Mouse (Mus musculus): ENCODE results near the gene Car5a.

Gene Car5a

DNA sequence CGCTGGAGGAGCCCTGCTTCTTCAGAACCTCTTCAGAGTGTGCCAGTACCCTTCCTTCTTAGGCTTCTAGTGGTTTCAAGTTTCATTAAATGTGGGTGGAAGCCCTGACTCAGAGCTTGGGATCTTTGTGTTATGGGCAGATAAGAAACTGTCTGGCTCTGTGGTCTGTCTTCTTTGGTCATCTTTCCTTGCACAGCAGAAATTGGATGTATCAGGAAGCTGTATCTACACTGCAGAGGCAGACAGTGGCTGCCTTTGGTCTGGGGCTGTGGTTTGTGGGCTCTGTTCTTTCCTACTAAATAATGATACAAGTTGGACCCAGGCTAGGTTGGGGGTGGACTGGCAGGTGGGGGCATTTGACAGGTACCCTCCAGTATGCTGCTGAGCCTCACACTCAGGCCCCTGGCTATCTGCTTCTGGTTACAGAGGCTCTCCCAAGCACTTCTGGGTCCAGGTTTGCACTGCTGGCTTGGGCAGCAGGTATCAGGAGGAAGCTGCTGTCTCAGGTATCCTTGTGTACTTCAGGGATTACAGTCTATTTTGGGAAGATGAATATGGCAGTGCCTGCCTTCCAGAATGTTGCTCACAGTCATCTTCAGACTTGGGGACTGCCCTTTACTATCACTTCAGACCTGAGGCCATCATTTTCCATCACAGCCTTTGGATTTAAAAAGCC lies 11.3 kb upstream of the Car5a start:
- no peak for DNase-seq (ENCODE audit: low read depth in 1 of 2, low spot score in 2 of 2)

DNA sequence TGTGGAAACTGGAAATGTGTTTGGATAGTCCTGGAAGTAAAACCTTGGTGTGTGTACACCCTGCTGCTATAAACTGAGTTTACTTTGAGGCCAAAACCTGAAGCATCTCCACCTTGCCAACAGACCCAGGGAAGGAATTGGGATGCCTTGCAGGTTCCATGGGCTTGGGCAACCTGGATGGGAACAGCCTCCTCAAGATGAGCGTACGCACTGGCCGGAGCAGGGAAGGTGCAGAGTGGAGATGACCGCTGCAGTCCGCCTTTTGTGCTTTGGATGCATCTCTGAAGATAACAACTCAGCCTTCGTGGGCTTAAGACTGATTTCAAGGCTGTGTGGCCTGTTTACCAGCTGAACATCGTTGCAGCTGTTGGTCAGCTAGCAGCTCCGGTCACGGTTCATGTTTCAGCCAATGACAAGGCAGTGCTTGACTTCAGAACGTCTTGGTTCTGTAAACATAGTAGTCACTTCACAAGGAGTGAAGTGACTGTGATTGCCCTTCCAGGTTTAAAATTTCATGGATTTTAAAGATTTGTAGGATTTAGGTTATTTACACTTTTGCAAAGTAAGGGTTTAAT lies 10.4 kb upstream of the Car5a start:
- DNase-seq (ENCODE audit: low read depth in 1 of 2, low spot score in 2 of 2), result no peak

- no peak for DNase-seq (ENCODE audit: low read depth in 1 of 2, low spot score in 2 of 2)
These were observed 9.3 kb upstream of the Car5a start for GRCm38 (mm10) chr8:121953821-121954545.

DNA sequence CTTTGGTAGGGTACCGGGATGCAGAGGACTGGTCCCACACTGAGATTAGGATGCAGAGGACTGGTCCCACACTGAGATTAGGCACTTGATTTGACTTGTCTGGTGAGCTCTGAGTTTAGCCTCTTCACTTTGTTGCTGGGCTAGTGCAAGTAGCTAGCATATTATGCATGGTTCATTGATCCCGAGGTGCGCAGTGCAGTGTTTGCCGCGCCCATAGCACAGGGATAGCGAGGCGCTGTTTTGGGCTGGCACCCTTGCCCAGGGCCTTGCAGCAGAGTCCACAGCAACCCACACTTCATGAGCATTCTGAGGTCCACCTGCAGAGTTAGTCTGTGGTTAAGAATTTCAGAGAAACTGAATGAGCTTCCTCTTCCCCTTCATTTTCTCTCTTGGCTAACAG lies 8.1 kb upstream of the Car5a start:
- DNase-seq (ENCODE audit: low read depth in 1 of 2, low spot score in 2 of 2), result no peak

- DNase-seq (ENCODE audit: low read depth in 1 of 2, low spot score in 2 of 2), result no peak
These were observed 7.4 kb upstream of the Car5a start for GRCm38 (mm10) chr8:121952122-121952521.

- DNase-seq (ENCODE audit: low read depth in 1 of 2, low spot score in 2 of 2), result no peak
These were observed 6.9 kb upstream of the Car5a start for GRCm38 (mm10) chr8:121951656-121952009.

GRCm38 (mm10) chr8:121950749-121951655 lies 6.3 kb upstream of the Car5a start:
- DNase-seq (ENCODE audit: low read depth in 1 of 2, low spot score in 2 of 2), result peak; percentile 39

- DNase-seq (ENCODE audit: low read depth in 1 of 2, low spot score in 2 of 2), result peak; percentile 98
These were observed 5.4 kb upstream of the Car5a start for GRCm38 (mm10) chr8:121949941-121950748.

DNA sequence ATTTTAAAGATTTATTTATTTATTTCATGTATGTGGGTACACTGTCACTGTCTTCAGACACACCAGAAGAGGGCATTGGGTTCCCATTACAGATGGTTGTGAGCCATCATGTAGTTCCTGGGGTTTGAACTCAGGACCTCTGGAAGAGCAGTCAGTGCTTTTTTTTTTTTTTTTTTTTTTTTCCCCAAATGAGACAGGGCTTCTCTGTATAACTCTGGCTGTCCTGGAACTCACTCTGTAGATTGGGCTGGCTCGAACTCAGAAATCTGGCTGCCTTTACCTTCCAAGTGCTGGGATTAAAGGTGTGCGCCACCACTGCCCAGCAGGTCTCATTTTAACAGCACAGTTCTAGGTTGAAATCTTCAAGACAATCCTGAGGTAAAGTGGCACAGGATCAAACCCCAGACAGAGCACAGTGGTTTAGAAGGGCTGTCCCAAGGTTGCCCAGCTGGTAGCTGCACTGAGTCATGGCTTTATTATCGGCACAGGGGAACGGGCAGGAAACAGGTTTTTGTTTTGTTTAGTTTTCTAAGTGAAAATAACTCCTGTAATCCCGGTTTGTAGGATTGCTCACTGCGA lies 4.6 kb upstream of the Car5a start, which contains the start of gene Banp:
Gene Banp, plus strand, starts transcription at position 529 of the 579 bp plus-strand sequence.
- no peak for DNase-seq (ENCODE audit: low read depth in 1 of 2, low spot score in 2 of 2)

DNA sequence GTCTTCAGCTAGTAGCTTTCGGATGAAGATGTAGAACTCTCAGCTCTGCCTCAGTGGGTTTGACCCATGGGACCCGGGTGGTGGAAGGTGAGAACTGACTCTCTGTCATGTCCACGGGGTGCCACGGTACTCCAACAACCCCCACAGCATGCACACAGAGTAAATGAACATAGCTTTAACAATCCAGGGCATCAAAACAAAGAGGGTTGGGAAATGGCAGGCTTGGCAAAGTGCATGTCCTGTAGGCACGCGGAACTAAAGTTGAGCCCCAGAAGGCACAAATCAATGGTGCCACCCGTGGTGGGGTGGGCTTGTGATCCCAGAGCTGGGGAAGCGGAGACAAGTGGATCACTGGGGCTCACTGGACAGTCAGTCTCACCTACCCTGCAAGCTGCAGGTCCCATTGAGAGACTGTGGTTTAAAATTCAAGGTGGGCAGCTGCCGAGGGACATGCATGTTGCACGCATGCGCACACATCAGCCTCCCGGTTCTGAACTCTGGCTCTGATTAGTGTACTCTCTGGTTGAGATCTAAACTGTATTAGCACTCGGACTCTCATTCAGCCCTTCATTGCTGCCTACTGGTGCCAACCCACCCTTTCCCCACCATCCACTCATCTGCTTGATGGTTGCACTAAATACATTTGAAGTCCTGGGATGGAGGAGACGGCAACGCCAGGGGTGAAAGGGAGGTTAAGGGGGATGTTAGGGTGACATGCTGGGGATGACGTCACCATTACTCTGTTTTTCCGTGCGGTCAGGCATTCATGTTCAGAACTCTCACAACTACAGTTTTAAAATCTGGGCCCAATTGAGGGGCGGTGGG lies 3.8 kb upstream of the Car5a start:
- no peak for DNase-seq (ENCODE audit: low read depth in 1 of 2, low spot score in 2 of 2)

GRCm38 (mm10) chr8:121947753-121948141 lies 3.0 kb upstream of the Car5a start:
- DNase-seq (ENCODE audit: low read depth in 1 of 2, low spot score in 2 of 2), result peak; percentile 48 to 64

GRCm38 (mm10) chr8:121947047-121947752 lies 2.5 kb upstream of the Car5a start:
- DNase-seq (ENCODE audit: low read depth in 1 of 2, low spot score in 2 of 2), result no peak

- no peak for DNase-seq (ENCODE audit: low read depth in 1 of 2, low spot score in 2 of 2)
These were observed 1.6 kb upstream of the Car5a start for GRCm38 (mm10) chr8:121946351-121946750.

- DNase-seq (ENCODE audit: low read depth in 1 of 2, low spot score in 2 of 2), result no peak
These were observed 988 bp downstream of the Car5a start for GRCm38 (mm10) chr8:121943716-121944115.

DNA sequence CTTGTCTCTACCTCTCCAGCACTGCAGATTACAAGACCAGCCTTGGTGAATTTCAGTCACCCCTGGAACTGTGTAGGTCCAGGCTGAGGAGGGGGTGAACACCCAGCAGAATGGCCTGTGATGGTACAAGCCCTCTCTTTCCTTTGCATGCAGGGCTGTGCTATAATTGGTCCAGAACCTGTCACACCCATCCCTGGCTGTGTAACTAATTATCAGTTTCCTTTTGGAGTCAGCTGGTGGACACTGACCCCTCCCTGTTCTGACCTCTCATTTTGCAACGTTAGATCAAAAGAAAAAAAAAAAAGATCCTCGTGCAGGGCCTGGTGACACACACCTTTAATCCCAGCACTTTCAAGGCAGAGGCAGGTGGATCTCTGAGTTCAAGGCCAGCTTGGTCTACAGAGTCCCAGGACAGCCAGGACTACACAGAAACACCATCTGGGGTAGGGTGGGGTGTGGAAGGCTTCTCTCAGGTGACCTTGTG lies 1.6 kb downstream of the Car5a start:
- DNase-seq (ENCODE audit: low read depth in 1 of 2, low spot score in 2 of 2), result no peak

DNA sequence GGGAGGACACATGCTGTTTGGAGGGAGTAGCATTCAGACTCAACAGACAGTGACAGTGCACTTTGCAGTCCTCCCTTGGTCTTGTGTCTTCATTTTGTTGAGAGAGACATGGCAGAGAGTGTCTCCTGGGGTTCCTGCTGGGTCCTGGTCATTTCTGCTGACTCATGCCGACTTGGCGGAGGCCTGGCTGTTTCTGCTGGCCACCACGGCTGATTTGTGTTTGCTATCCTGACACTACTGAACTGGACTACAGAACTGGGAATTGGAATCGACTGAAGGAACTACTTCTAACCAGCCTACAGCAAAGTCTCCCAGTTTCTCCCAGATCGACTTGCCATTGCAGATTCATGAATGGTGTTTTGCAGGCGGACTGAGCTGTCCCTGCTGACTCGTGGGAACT lies 6.0 kb downstream of the Car5a start:
- DNase-seq (ENCODE audit: low read depth in 1 of 2, low spot score in 2 of 2), result no peak

GRCm38 (mm10) chr8:121936391-121936790 lies 8.3 kb downstream of the Car5a start:
- no peak for DNase-seq (ENCODE audit: low read depth in 1 of 2, low spot score in 2 of 2)
